Mouse (Mus musculus): Measurements from ENCODE around the gene Dph1. TPM values are rescaled to one million over a fixed set of nuclear protein-coding genes. Genes with fewer than 3 reads are reported as not detected.

Gene Dph1
- polyA plus RNA-seq, 1 experiment from 2014 or later, result 24.9 TPM

DNA sequence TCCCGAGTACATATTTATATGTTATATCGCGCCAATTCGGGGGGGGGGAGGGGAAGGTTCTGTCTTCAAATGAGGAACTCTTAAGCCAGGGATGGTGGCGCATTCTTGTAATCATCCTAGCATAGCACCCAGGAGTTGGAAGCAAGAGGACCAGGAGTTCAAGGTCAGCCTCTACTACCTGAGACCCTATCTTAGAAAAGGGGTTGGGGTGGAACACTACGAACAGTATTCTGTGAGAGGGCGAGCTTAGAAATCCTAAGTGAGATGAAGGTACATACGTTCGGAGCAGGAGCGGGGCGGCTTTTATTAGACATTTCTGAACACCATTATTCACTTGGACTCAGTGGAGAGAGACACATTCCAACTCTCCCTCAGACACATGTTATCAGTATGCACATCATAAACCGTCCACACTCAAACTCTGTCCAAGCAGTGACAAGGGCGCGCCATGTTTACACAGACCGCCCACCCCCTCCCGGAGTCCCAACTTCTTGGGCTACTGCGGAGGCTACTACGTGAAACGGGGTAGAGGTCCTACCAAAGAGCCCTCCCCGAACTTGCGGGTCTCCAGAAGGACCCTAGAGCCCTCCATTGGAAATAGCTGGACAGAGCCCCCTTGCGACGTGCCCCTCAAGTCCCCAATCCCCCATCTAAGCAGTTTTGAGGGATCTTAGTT lies 21.5 kb downstream of the Dph1 start, which contains the start of gene Hic1:
Hic1 (minus strand) TSS at position 115 of the 676 bp plus-strand sequence.
- WGBS, result 6% methylated on average over 23 of the region's 23 CpGs
- Histone ChIP-seq H3K9me3 (no peaks in the 10 kb centered on the region), H3K4me3 (peak within 1 kb of the TSS; percentile 59), H3K27me3 (replicated peaks; ENCODE audit: low read depth, poor library complexity, severe bottlenecking) (peaks cover 98% of the 10 kb centered on the region), H3K36me3 (replicated peaks) (peaks cover 4% of the 10 kb centered on the region; the same call in 1 of the 2 replicates), H3K27ac (replicated peaks) (peak within 1 kb of the TSS; percentile 77), H3K4me1 (peaks cover 89% of the 10 kb centered on the region)
- DNase-seq (ENCODE audit: low spot score), result peak; percentile 22

DNA sequence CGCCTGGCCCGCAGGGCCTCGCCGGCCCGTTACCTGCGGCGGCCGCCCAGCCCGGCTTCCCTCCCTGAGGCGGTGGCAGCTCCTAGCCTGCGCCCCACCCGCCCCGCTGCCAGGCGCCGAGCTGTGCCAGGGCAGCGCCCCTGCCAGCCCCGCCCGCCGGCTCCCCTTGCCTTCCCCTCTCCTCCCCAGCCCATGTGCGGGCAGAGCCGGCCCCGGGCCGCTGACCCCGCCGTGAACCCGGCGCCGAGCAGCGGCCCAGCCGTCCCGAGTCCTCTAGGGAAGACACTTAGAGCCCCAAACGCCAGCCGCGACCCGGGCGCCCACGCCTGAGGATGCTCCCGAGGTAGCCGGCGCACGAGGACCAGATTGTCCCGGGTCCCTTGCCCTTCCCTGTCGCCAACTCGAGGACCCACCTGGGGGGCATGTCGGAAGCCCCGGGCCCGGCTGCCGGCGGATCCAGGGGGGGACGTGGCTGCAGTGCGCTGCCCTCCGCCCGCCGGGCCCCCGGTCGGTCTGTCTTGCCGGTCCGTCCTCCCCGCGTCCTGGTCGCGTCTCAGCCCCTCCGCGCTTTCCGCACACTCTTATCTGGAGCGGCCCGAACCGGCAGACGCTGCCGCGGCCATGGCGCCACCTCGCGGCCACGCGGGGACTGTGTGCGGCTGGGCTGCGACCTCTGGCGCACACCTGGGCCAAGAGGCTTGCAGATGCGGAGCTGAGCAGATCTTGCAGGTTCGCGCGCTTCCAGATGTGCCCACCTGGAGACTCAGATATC lies 22.3 kb downstream of the Dph1 start:
- Histone ChIP-seq H3K36me3 (replicated peaks) (peaks cover 10% of the 10 kb centered on the region), H3K4me1 (peaks cover 85% of the 10 kb centered on the region), H3K4me3 (peak overlapping the region; percentile 58), H3K27me3 (replicated peaks; ENCODE audit: low read depth, poor library complexity, severe bottlenecking) (peaks cover 100% of the 10 kb centered on the region), H3K9me3 (no peaks in the 10 kb centered on the region), H3K27ac (replicated peaks) (peak overlapping the region; percentile 77)
- peak; percentile 91 for DNase-seq (ENCODE audit: low spot score)
- WGBS, result under 1% methylated on average over 83 of the region's 83 CpGs

DNA sequence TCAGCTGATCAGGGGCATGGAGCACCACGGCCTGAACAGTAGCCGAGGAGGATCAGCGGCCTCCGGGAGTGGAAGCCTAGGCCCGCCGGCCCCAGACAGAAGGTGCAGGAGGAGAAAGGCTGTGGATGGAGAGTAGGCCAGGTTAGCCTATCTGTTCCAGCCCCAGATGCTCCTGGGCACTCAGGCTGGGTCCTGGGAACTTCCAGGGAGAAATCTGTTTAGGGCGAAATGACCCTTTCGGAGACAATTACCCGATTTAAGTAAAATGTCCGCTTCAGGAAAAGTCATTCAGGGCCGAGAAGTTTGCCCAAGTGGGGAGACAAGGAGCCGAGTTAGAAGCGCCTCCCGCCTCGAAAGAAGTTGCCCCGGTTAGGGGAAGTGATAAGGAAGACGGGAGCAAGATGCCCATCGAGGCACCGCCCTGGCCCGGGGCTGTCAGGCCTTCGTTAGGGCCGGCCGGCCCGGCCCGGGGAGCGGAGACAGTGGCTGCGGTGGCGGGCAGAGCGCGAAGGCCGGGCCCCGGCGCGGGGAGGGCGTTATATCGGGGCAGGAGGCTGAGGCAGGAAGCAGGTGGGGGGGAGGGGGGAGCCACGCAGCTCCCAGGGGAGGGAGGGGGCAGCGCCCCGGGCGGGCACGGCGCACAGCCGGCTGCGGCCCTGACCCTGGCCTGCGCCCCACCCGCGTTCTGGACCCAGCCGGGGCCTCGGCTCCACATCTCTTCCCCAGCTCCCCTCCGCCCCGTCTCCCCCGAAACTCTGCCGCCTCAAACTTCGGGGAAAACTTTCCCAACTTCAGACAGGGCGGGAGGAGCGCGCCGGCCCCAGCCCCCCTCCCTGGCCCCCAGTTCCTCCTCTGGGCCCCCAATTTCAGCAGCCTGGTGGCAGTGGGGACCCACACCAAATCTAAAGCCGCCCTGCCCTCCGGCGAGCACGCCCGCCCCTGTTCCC lies 23.1 kb downstream of the Dph1 start:
- H3K9me3 ChIP-seq, result no peaks in the 10 kb centered on the region
- 3% methylated on average over 63 of the region's 63 CpGs for WGBS
- H3K4me1 ChIP-seq, result peaks cover 76% of the 10 kb centered on the region
- DNase-seq (ENCODE audit: low spot score), result peak; percentile 46
- H3K4me3 ChIP-seq, result peak overlapping the region; percentile 58
- H3K27ac ChIP-seq (replicated peaks), result peak overlapping the region; percentile 77
- peaks cover 100% of the 10 kb centered on the region for H3K27me3 ChIP-seq (replicated peaks; ENCODE audit: low read depth, poor library complexity, severe bottlenecking)
- H3K36me3 ChIP-seq (replicated peaks), result peaks cover 18% of the 10 kb centered on the region

DNA sequence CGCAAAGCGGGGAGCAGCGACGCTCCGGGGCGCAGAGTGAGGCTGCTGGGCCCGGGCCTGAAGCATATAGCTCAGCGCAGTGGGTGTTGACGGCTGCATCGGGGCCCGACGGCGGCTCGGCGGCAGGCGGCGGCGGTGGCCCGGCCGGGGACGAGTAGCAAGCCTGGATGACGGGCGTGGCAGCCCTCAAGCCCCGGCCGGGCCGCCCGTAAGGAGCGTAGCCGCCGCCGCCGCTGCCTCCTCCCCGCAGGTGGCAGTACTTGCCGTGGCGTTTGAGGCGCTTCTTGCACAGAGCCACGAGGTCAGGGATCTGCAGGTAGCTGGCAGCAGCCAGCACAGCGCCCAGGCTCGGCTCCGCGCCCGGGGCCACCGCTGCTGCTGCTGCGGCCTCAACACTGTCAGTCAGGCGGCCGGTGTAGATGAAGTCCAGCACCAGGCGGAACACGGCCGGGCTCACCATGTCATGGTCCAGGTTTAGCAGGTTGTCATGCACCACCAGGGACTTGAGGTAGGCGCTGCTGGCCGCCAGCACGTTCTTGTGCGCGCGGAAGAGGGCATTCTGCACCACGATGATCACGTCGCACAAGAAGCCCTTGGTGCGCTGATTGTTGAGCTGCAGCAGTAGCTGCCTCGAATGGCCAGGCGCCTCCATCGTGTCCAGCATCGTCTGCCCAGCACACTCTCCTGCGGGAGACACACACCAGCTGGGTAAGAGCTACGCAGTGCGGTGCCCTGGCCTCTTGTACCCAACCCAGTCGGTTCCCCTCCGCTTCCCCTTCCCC lies 24.0 kb downstream of the Dph1 start:
- H3K27me3 ChIP-seq (replicated peaks; ENCODE audit: low read depth, poor library complexity, severe bottlenecking), result peaks cover 98% of the 10 kb centered on the region
- H3K36me3 ChIP-seq (replicated peaks), result peaks cover 26% of the 10 kb centered on the region
- peaks cover 68% of the 10 kb centered on the region for H3K4me1 ChIP-seq
- H3K9me3 ChIP-seq, result no peaks in the 10 kb centered on the region
- WGBS, result 2% methylated on average over 68 of the region's 68 CpGs
- peak overlapping the region; percentile 36 for H3K27ac ChIP-seq (replicated peaks)
- DNase-seq (ENCODE audit: low spot score), result peak; percentile 67
- peak overlapping the region; percentile 58 for H3K4me3 ChIP-seq

DNA sequence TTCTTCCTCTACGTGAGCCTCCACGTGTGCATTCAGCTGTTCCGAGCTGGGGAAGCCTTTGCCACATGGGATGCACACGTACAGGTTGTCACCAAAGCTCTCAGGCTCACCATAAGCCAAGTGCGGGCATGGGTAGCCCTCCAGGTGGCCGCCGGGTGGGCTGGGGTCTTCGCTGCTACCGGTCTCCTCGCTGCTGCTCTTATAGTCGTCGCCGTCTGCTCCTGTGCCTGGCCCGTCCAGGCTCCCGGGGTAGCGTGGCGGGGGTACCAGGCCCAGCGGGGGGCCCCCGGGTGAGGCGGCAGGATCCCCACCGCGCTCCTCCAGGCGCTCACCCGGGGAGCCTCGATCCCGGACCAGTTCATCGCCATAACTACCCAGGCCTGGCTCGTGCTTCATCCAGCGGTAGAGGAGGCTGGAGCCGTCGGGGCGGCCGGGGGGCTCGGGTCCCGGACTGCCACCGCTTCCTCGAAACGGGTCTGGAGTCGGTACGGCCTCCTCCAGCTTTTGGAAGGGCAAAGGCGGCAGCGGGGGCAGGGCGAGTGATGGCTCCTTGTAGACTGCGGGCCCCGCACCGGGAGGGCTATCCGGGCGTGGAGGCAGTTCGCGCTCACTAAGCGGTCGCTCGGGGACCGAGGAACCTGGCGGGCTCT lies 24.7 kb downstream of the Dph1 start:
- H3K9me3 ChIP-seq, result no peaks in the 10 kb centered on the region
- DNase-seq (ENCODE audit: low spot score), result peak; percentile 40
- peak overlapping the region; percentile 36 for H3K27ac ChIP-seq (replicated peaks)
- peak overlapping the region; percentile 58 for H3K4me3 ChIP-seq
- peaks cover 69% of the 10 kb centered on the region for H3K4me1 ChIP-seq
- WGBS, result 3% methylated on average over 55 of the region's 55 CpGs
- peaks cover 34% of the 10 kb centered on the region for H3K36me3 ChIP-seq (replicated peaks)
- peaks cover 91% of the 10 kb centered on the region for H3K27me3 ChIP-seq (replicated peaks; ENCODE audit: low read depth, poor library complexity, severe bottlenecking)

DNA sequence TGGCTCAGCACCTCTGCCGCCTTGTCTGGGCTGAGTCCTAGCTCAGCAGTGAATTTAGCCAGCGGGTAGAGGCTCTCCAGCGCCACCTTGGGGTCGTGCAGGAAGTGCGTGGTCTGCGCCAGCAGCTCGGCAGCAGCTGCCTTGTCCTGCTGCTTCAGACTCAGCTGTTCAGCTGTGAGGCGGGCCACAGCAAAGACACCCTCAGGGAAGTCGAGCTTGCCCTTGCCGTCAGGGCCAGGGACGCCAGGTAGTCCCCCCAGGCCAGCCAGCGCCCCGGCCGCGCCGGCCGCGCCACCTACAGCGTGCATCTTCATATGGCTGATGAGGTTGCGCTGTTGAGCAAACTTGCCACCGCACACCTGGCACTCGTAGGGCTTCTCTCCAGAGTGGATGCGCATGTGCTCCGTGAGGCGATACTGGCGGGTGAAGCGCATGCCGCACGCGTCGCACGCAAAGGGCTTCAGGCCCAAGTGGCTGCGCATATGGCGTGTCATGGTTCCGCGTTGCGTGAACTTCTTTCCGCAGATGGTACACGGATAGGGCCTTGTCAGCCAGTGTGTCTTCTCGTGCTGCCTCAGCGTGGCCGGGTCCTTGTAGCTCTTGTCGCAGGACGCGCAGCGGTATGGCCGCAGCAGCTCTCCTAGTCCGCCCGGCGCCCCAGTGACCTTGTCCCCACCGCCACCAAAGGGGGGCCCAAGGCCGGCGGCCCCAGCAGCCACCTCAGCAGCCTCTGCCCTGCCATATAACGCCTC lies 25.4 kb downstream of the Dph1 start:
- Histone ChIP-seq H3K27me3 (replicated peaks; ENCODE audit: low read depth, poor library complexity, severe bottlenecking) (peaks cover 84% of the 10 kb centered on the region), H3K36me3 (replicated peaks) (peaks cover 41% of the 10 kb centered on the region), H3K9me3 (no peaks in the 10 kb centered on the region), H3K4me3 (peak overlapping the region; percentile 58), H3K4me1 (peaks cover 67% of the 10 kb centered on the region), H3K27ac (replicated peaks) (no peak overlapping the region)
- DNase-seq (ENCODE audit: low spot score), result peak; percentile 80
- WGBS, result 3% methylated on average over 54 of the region's 54 CpGs

DNA sequence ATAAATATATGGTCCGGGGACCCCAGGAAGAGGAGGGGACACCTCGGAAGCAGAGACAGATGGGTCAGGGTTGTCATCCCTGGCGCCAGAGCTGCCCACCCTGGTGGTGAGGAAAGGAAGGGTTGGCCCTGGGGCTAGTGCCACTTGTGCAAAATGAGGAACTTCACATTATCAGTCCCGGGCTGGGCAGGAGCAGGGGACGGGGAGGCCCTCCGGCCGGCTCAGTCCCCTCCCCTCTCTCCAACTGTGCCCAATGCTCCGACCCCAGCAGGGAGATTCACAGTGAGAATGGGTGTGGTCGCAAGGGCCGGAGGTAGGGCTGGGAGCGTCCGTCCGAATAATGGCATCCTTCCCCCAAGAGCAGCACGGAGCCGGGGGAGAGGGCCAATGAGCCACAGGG lies 26.3 kb downstream of the Dph1 start:
- peak overlapping the region; percentile 58; the same call in 1 of the 2 replicates for H3K4me3 ChIP-seq

DNA sequence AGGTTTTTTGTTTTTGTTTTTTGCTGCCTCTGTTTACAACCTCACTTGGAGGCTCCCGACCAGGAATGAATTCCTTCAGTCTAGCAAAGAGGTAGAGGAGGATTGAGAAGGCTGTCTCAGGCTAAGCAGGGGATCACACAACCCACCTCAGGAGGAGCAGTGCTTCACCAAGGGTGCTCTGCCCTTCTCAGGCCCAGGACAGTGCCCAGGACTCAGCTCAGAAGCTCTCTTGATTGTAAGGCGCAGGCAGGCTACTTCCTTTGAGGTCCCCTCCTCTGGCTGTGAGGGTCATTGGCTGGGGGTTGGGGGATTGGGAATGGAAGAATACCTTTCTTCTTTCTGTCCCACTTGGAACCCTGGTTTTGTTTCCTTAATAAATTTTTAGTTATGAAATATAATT lies 27.0 kb downstream of the Dph1 start:
- Histone ChIP-seq H3K4me3 (no peak overlapping the region), H3K27me3 (replicated peaks; ENCODE audit: low read depth, poor library complexity, severe bottlenecking) (peaks cover 68% of the 10 kb centered on the region), H3K27ac (replicated peaks) (no peak overlapping the region), H3K9me3 (no peaks in the 10 kb centered on the region), H3K4me1 (peaks cover 51% of the 10 kb centered on the region), H3K36me3 (replicated peaks) (peaks cover 56% of the 10 kb centered on the region)
- DNase-seq (ENCODE audit: low spot score), result no peak
- 83% methylated on average over 2 of the region's 2 CpGs for WGBS

More for the DNA sequence above, 26.3 kb downstream of the Dph1 start:
- H3K4me1 ChIP-seq, result peaks cover 58% of the 10 kb centered on the region
- 13% methylated on average over 15 of the region's 15 CpGs for WGBS
- peaks cover 49% of the 10 kb centered on the region for H3K36me3 ChIP-seq (replicated peaks)
- H3K27ac ChIP-seq (replicated peaks), result no peak overlapping the region
- H3K9me3 ChIP-seq, result no peaks in the 10 kb centered on the region
- DNase-seq (ENCODE audit: low spot score), result peak; percentile 28
- peaks cover 75% of the 10 kb centered on the region for H3K27me3 ChIP-seq (replicated peaks; ENCODE audit: low read depth, poor library complexity, severe bottlenecking)

DNA sequence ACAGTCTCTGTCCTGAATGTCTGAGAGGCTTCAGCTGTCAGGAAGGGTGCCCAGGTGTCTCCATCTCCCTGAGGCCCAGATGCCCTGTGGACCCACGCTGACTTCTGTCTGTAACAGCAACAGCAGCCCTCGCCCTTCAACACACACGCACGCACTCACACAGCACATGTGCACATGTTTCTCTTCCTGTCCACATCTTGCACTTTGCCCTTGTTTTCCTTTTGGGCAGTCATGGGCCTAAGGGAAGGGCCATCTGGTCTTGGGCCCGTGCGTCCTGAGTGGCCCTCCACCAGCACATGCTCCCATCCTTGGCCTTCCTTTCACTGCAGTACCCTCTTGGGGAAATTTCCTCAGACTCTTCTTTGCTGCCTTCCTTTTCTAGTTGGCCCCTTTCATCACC lies 27.7 kb downstream of the Dph1 start:
- DNase-seq (ENCODE audit: low spot score), result no peak
- Histone ChIP-seq H3K4me3 (no peak overlapping the region), H3K27me3 (replicated peaks; ENCODE audit: low read depth, poor library complexity, severe bottlenecking) (peaks cover 62% of the 10 kb centered on the region)

DNA sequence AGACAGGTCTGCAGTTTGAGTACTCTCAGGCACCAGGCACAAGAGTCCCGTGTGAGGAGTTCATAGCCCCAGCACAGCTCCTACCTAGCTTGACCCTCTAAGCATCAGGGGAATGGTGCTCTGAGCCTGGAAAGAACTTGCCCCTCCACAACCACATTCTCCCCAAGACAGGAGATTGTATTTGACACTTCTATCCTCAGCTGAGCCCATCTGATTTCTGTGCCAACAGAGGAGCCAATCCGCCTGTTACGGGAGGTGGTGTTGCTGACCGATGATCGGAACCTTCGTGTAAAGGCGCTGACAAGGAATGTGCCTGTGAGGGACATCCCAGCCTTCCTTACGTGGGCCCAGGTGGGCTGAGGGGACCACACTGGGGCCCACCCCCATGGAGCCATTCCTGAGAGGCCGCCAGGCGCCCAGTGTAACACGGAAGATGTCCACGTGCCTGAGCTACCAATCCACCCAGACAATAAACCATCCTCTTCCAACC lies 28.4 kb downstream of the Dph1 start:
- H3K4me1 ChIP-seq, result peaks cover 50% of the 10 kb centered on the region
- H3K4me3 ChIP-seq, result no peak overlapping the region
- DNase-seq (ENCODE audit: low spot score), result no peak
- H3K27me3 ChIP-seq (replicated peaks; ENCODE audit: low read depth, poor library complexity, severe bottlenecking), result peaks cover 54% of the 10 kb centered on the region
- no peak overlapping the region for H3K27ac ChIP-seq (replicated peaks)
- H3K9me3 ChIP-seq, result no peaks in the 10 kb centered on the region
- WGBS, result 92% methylated on average over 12 of the region's 12 CpGs
- H3K36me3 ChIP-seq (replicated peaks), result peaks cover 66% of the 10 kb centered on the region

More for the DNA sequence above, 27.7 kb downstream of the Dph1 start:
- H3K9me3 ChIP-seq, result no peaks in the 10 kb centered on the region
- H3K4me1 ChIP-seq, result peaks cover 50% of the 10 kb centered on the region
- 82% methylated on average over 6 of the region's 6 CpGs for WGBS
- no peak overlapping the region for H3K27ac ChIP-seq (replicated peaks)
- H3K36me3 ChIP-seq (replicated peaks), result peaks cover 63% of the 10 kb centered on the region

Data from embryonic facial prominence, embryonic 10.5 days (tissue).